8 mouse cellular contexts compared by ENCODE assay signal in the genomic region with DNA sequence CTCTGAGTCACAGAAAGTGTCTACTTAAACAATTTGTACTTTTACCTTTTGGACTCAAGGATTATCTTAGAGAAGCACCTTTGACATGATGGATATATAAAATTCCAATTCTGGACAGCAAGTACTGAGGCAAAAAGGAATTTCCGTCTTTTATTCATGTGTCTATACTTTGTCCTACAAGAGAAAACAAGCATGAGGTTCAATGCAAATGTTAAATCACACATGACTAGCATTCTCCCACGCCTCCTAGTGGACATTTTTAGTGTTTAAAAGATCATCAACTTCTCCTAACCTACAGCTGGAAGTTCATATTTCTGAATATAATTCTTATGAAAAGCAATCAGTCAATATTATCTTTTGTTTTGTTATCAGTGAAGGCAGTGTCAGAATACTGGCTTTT. TPM values are rescaled to one million over a fixed set of nuclear protein-coding genes. Genes with fewer than 3 reads are reported as not detected.
A peak's percentile ranks its signal among the peaks of the same experiment; 100 is the strongest.
DNase-seq lines count a peak whose midpoint lies in the region; ATAC-seq and TF ChIP-seq lines count a peak whose summit lies in the region.

No protein-coding gene starts in this region.

- H3K27me3 ChIP-seq in heart, postnatal 0 days (ENCODE audit: control insufficient read depth, insufficient read depth, low read length): no peaks in the 10 kb centered on the region
- H3K27me3 ChIP-seq in midbrain, postnatal 0 days (ENCODE audit: insufficient read depth, low read length): no peaks in the 10 kb centered on the region
- H3K27me3 ChIP-seq in midbrain, embryonic 16.5 days (ENCODE audit: control insufficient read depth, insufficient read depth, low read depth, low read length): no peaks in the 10 kb centered on the region

- H3K4me1 ChIP-seq in heart, postnatal 0 days (ENCODE audit: control insufficient read depth, insufficient read depth): no peaks in the 10 kb centered on the region
- no peaks in the 10 kb centered on the region for H3K4me1 ChIP-seq in midbrain, postnatal 0 days (ENCODE audit: insufficient read depth, low read length)
- no peaks in the 10 kb centered on the region for H3K4me1 ChIP-seq in midbrain, embryonic 16.5 days (ENCODE audit: control insufficient read depth, insufficient read depth, low read length)

- no peaks in the 10 kb centered on the region for H3K9me3 ChIP-seq in heart, postnatal 0 days (replicated peaks; ENCODE audit: control insufficient read depth, low read length)
- H3K9me3 ChIP-seq in midbrain, postnatal 0 days (ENCODE audit: low read length): no peaks in the 10 kb centered on the region
- no peaks in the 10 kb centered on the region for H3K9me3 ChIP-seq in midbrain, embryonic 16.5 days (replicated peaks; ENCODE audit: control insufficient read depth, low read length, poor library complexity, severe bottlenecking)

- H3K9ac ChIP-seq in heart, postnatal 0 days (replicated peaks; ENCODE audit: low read depth, low read length): no peak overlapping the region
- no peak overlapping the region for H3K9ac ChIP-seq in midbrain, postnatal 0 days (replicated peaks; ENCODE audit: low read length, poor library complexity, severe bottlenecking)
- no peak overlapping the region for H3K9ac ChIP-seq in midbrain, embryonic 16.5 days (ENCODE audit: low read depth, low read length)

- 26% methylated on average over 2 of the region's 2 CpGs for WGBS in heart, postnatal 0 days
- 20% methylated on average over 2 of the region's 2 CpGs for WGBS in midbrain, postnatal 0 days
- 24% methylated on average over 2 of the region's 2 CpGs for WGBS in midbrain, embryonic 16.5 days

- ATAC-seq in heart, postnatal 0 days (ENCODE audit: insufficient read depth, low read depth): no peak
- ATAC-seq in midbrain, postnatal 0 days (ENCODE audit: low FRiP score): no peak
- no peak for ATAC-seq in midbrain, embryonic 16.5 days
- ATAC-seq in common myeloid progenitor, adult 5-6 weeks (replicated peaks; ENCODE audit: low read depth, poor library complexity, severe bottlenecking): peak; percentile 76

- 0 out of 2 replicates have a peak, but pooled peaks cover 5% of the 10 kb centered on the region for H3K36me3 ChIP-seq in heart, postnatal 0 days (replicated peaks; ENCODE audit: control insufficient read depth, insufficient read depth, low read length)
- H3K36me3 ChIP-seq in midbrain, postnatal 0 days (ENCODE audit: insufficient read depth, low read length): no peaks in the 10 kb centered on the region
- no peaks in the 10 kb centered on the region for H3K36me3 ChIP-seq in midbrain, embryonic 16.5 days (ENCODE audit: control insufficient read depth, insufficient read depth, low read length)

- H3K4me2 ChIP-seq in heart, postnatal 0 days (ENCODE audit: low read depth, low read length): no peak overlapping the region
- no peak overlapping the region for H3K4me2 ChIP-seq in midbrain, postnatal 0 days (ENCODE audit: low read depth, low read length, poor library complexity, severe bottlenecking)
- H3K4me2 ChIP-seq in midbrain, embryonic 16.5 days (ENCODE audit: low read length): no peak overlapping the region

- DNase-seq in heart, postnatal 0 days (ENCODE audit: low spot score): peak; percentile 39
- DNase-seq in heart, postnatal 4 days: no peak
- peak; percentile 81 for DNase-seq in midbrain, postnatal 0 days (ENCODE audit: low spot score)
- DNase-seq in retina, postnatal 7 days (ENCODE audit: low read depth, low spot score): peak; percentile 17
- DNase-seq in spleen, postnatal 14 days (ENCODE audit: low spot score in 2 of 2): no peak
- no peak for DNase-seq in kidney, adult 18-20 months

- no peak overlapping the region for H3K27ac ChIP-seq in heart, postnatal 0 days (ENCODE audit: low read depth)
- no peak overlapping the region for H3K27ac ChIP-seq in midbrain, postnatal 0 days (ENCODE audit: low read depth, low read length)
- no peak overlapping the region for H3K27ac ChIP-seq in midbrain, embryonic 16.5 days (ENCODE audit: low read length)

- TF ChIP-seq EP300 in heart, postnatal 0 days (IDR thresholded peaks at IDR 0.05; ENCODE audit: low read depth): no peak

- peak; percentile 57 for TF ChIP-seq CTCF in heart, postnatal 0 days (IDR thresholded peaks at IDR 0.05; ENCODE audit: low read depth)
- TF ChIP-seq CTCF in midbrain, postnatal 0 days (IDR thresholded peaks at IDR 0.05): peak; percentile 87

- H3K4me3 ChIP-seq in heart, postnatal 0 days (ENCODE audit: low read depth, low read length): no peak overlapping the region
- H3K4me3 ChIP-seq in midbrain, postnatal 0 days (ENCODE audit: low read depth, low read length): no peak overlapping the region
- no peak overlapping the region for H3K4me3 ChIP-seq in midbrain, embryonic 16.5 days (ENCODE audit: low read depth, low read length)

RNA-seq across cellular contexts. Expression of a gene that starts 7.5 kb away (rescaled TPM):
- 3.5 and 7.5 TPM in 2 replicates for total RNA-seq in heart, postnatal 0 days (2014; rRNA removed; ENCODE audit: low replicate concordance)
- 3.1 and 3.4 TPM in 2 replicates for polyA plus RNA-seq in heart, postnatal 0 days (2015; fragmentation: Nextera tagmentation; extraction: Ambion mirVana)
- 1 to 10 TPM; 6.6 to 8.5 TPM for total RNA-seq in heart, postnatal 4 days (2021)
- total RNA-seq in midbrain, postnatal 0 days (2014; rRNA removed): 3.4 and 3.7 TPM in 2 replicates
- polyA plus RNA-seq in midbrain, postnatal 0 days (2015; fragmentation: Nextera tagmentation; extraction: Ambion mirVana): 2.2 and 2.4 TPM in 2 replicates
- polyA plus RNA-seq in midbrain, embryonic 16.5 days (2015; fragmentation: Nextera tagmentation; extraction: Ambion mirVana): 3.1 and 4.7 TPM in 2 replicates
- 23.0 and 23.7 TPM in 2 replicates for total RNA-seq in common myeloid progenitor, adult 5-6 weeks (2017)

RNA-seq across cellular contexts. Expression of a gene that starts 7.7 kb away (rescaled TPM):
- total RNA-seq in heart, postnatal 0 days (2014; rRNA removed; ENCODE audit: low replicate concordance): 33.7 and 44.8 TPM in 2 replicates
- polyA plus RNA-seq in heart, postnatal 0 days (2015; fragmentation: Nextera tagmentation; extraction: Ambion mirVana): 18.3 and 18.6 TPM in 2 replicates
- 10 to 100 TPM; 51.6 to 52.0 TPM for total RNA-seq in heart, postnatal 4 days (2021)
- total RNA-seq in midbrain, postnatal 0 days (2014; rRNA removed): 20.1 and 22.1 TPM in 2 replicates
- 12.8 and 14.3 TPM in 2 replicates for polyA plus RNA-seq in midbrain, postnatal 0 days (2015; fragmentation: Nextera tagmentation; extraction: Ambion mirVana)
- polyA plus RNA-seq in midbrain, embryonic 16.5 days (2015; fragmentation: Nextera tagmentation; extraction: Ambion mirVana): 18.9 and 22.0 TPM in 2 replicates
- total RNA-seq in common myeloid progenitor, adult 5-6 weeks (2017): 52.6 and 59.2 TPM in 2 replicates

Comparison
In these comparisons a context has a peak if more than half of its experiments do, and no peak if none do; other contexts are left out.
1. DNase-seq: peak in heart, postnatal 0 days (single experiment), midbrain, postnatal 0 days (single experiment) and retina, postnatal 7 days (single experiment); none in heart, postnatal 4 days (single experiment), spleen, postnatal 14 days (0 of 2) and kidney, adult 18-20 months (single experiment).